Mouse (Mus musculus): ENCODE measurements around the gene Lrba. TPM values are rescaled to one million over a fixed set of nuclear protein-coding genes. Genes with fewer than 3 reads are reported as not detected.

The Lrba gene
- total RNA-seq, 2 experiments from 2014 or later: 28.8 to 32.7 TPM

DNA sequence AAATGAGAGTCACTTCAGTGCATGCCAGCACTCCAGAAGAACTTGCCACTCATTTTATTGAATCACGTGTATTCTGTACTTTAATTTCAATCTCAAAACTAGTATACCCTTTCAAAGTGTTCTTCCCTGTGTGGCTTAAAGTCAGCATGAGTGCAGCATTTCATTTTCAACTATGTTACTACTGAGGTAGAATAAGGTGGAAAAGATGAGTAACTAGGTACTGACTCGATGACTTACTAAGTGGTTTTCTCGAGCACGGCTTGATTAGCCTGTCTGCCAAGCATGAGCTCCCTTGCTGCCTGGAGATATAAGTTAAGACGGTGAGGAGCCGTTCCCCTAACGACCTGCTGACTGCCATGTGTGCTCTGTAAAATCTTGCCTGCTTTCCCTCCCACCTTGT, 469.1 kb downstream of the Lrba start:
- TF ChIP-seq CTCF (conservative IDR thresholded peaks at IDR 0.05): no peak

GRCm38 (mm10) chr3:86698947-86699346, 474.5 kb downstream of the Lrba start:
- TF ChIP-seq CTCF (conservative IDR thresholded peaks at IDR 0.05): no peak
- H3K4me3 ChIP-seq: no peak overlapping the region
- DNase-seq (ENCODE audit: low spot score in 2 of 2): no peak
- H3K27ac ChIP-seq: no peak overlapping the region

More for the DNA sequence above, 469.1 kb downstream of the Lrba start:
- no peak for DNase-seq (ENCODE audit: low spot score in 2 of 2)
- no peak overlapping the region for H3K4me3 ChIP-seq
- H3K27ac ChIP-seq: no peak overlapping the region

DNA sequence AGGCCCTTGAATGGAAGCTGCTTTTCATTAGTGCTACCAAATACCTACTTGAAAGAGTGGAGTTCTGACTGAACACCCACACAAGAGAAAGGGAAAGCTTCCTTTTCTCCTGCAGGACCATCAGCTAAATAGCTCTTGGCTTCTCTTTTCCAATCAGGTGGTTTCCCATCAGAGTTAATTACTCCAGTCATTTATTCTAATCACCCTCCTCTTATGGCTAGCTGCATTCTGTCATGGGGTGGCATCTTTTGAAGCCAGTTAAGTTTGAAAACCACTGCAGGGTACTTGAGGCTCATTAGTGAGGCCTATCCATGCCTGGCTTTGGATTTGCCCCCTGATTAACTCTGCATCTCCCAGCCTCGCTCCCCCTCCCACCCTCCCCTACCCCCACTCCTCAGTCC, 476.7 kb downstream of the Lrba start:
- H3K4me3 ChIP-seq: no peak overlapping the region
- no peak for TF ChIP-seq CTCF (conservative IDR thresholded peaks at IDR 0.05)
- no peak overlapping the region for H3K27ac ChIP-seq
- DNase-seq (ENCODE audit: low spot score in 2 of 2): no peak

- H3K27ac ChIP-seq: no peak overlapping the region
- H3K4me3 ChIP-seq: no peak overlapping the region
- no peak for TF ChIP-seq CTCF (conservative IDR thresholded peaks at IDR 0.05)
- no peak for DNase-seq (ENCODE audit: low spot score in 2 of 2)
Measured at GRCm38 (mm10) chr3:86709472-86709871, 485.0 kb downstream of the Lrba start.

DNA sequence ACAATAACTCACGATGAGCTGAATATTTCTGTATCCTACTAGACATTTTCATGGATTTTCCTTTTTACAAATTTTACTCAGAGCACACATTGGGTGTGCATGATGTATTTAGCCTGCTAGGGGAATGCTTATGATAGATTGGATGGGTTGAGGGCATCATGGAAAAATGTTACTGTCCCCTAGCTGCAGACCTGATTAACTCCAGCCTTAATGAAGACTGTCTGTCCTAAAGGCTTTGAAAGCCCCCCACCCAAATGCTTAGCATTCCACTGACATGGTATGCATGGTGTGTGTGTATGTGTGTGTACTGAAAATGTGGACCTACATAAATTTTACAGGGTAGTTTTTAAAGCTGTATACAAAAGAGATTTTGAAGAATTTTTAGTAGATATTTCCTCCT, 487.1 kb downstream of the Lrba start:
- no peak for DNase-seq (ENCODE audit: low spot score in 2 of 2)
- H3K4me3 ChIP-seq: no peak overlapping the region
- H3K27ac ChIP-seq: no peak overlapping the region
- TF ChIP-seq CTCF (conservative IDR thresholded peaks at IDR 0.05): no peak

DNA sequence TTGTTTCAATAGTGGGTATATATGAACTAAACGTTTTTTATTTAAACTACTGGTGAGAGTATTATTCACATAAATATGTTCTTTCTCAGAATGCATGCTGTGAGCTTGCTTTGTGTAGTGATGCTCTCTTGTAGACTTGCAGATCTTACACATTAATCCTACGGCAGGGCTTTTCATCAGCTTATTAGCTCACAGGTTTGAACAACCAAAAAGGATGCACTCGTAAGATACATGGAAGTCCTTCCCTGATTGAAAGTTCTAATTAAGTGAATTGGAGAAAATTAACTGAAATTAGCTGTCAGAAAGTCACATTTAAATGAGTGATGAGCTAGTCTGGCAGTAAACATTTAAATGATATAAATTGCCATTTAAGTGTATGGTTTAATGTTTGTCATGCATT, 488.3 kb downstream of the Lrba start:
- no peak for TF ChIP-seq CTCF (conservative IDR thresholded peaks at IDR 0.05)
- H3K27ac ChIP-seq: no peak overlapping the region
- no peak for DNase-seq (ENCODE audit: low spot score in 2 of 2)
- H3K4me3 ChIP-seq: no peak overlapping the region

DNA sequence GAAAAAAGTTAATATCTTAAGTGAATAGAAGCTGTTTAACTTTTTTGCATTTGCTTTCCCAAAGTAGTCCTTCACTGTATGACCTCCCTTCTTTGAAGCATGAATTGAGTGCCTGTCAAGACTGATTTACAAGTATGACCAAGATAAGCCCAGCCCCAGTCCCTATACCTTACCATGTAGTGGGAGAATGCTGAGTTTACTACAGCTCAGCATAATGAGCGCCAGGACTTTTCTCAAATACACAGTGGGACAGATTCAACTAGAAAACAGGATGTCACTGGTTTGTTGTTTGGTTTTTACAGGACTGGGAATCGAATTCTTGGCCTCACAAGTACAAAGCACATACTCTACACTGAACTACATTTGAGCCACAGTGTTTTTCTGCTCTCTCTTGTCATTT, 490.0 kb downstream of the Lrba start:
- Histone ChIP-seq H3K4me3 (no peak overlapping the region), H3K27ac (no peak overlapping the region)
- TF ChIP-seq CTCF (conservative IDR thresholded peaks at IDR 0.05): no peak
- DNase-seq (ENCODE audit: low spot score in 2 of 2): no peak

DNA sequence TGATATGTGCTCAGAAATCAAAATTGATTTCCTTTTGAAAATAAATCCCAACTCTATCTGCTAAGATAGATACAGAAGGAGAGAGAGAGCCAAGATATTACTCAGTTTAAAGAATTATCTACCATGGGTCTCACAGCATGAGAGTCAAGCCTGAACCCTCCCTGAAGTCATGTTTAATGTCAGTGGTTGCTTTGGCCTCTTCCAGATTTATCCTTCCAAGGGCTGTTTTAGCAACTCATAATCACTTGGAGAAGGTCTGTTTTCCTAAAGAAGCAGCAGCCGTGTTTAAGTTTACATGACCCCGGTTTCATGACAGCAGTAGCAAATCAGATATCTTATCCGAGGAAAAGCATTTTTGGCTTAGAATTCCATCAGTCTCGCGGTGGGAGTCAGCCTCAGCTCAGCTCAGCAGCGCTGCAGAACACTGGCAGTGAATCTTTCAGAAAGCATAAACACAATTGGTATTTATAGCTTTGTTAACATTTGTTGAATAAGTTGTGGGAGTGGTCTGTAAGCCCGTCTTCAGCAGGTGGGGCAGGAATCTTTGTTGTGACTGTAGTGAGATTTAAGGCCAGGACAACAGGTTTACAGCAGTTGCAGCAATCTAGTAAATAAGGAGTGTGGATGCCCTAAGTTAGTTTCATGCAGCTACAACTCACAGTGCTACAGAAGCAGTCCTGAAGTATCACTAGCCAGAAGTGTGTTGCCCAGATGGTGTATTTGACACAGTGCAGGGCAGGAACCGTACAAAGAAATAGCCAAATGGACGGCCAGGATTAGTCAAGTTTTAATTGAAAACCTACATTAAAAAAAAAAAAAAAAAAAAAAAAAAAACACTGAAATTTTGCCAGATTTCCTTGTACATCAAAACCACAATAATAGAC, 499.2 kb downstream of the Lrba start:
- H3K4me3 ChIP-seq: no peak overlapping the region
- no peak overlapping the region for H3K27ac ChIP-seq
- DNase-seq (ENCODE audit: low spot score in 2 of 2): no peak
- no peak for TF ChIP-seq CTCF (conservative IDR thresholded peaks at IDR 0.05)

- no peak for TF ChIP-seq CTCF (conservative IDR thresholded peaks at IDR 0.05)
- H3K4me3 ChIP-seq: no peak overlapping the region
- H3K27ac ChIP-seq: no peak overlapping the region
- DNase-seq (ENCODE audit: low spot score in 2 of 2): no peak
Measured at GRCm38 (mm10) chr3:86725113-86725512, 500.6 kb downstream of the Lrba start.

DNA sequence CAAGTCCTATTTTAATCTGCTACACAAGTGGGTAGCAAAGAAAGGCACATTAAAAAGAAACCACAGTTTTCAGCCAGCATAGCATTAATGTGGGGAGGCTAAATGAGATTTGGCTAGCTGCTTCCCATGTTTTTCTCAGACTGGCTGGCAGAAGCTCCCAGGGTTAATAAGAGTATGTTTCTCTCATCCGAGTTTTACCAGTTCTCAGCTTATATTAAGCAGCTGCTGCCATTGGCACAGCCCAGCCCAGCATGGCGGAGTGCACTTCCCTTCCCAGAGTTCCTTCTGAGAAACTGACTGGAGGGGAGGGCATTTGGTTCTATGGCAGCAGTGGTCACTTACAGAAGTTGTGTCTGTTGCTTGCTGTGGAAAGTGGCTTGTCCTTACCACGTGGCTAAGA, 514.4 kb downstream of the Lrba start:
- no peak for DNase-seq (ENCODE audit: low spot score in 2 of 2)
- H3K27ac ChIP-seq: no peak overlapping the region

GRCm38 (mm10) chr3:86739745-86740144, 515.3 kb downstream of the Lrba start:
- Histone ChIP-seq H3K4me3 (no peak overlapping the region), H3K27ac (no peak overlapping the region)
- TF ChIP-seq CTCF (conservative IDR thresholded peaks at IDR 0.05): no peak
- no peak for DNase-seq (ENCODE audit: low spot score in 2 of 2)

More for the DNA sequence above, 514.4 kb downstream of the Lrba start:
- TF ChIP-seq CTCF (conservative IDR thresholded peaks at IDR 0.05): no peak
- H3K4me3 ChIP-seq: no peak overlapping the region

GRCm38 (mm10) chr3:86745348-86745747, 520.9 kb downstream of the Lrba start:
- peak; percentile 31 to 56 for DNase-seq (ENCODE audit: low spot score in 2 of 2)
- TF ChIP-seq CTCF (conservative IDR thresholded peaks at IDR 0.05): no peak
- no peak overlapping the region for H3K27ac ChIP-seq
- no peak overlapping the region for H3K4me3 ChIP-seq

- Histone ChIP-seq H3K4me3 (no peak overlapping the region), H3K27ac (no peak overlapping the region)
- no peak for TF ChIP-seq CTCF (conservative IDR thresholded peaks at IDR 0.05)
- DNase-seq (ENCODE audit: low spot score in 2 of 2): no peak
Measured at GRCm38 (mm10) chr3:86745769-86746512, 521.5 kb downstream of the Lrba start.

Measured in layer of hippocampus, adult 2 months (tissue).